Mouse (Mus musculus) stomach, postnatal 0 days (tissue): ENCODE measurements around the gene Cwc15. TPM values are rescaled to one million over a fixed set of nuclear protein-coding genes. Genes with fewer than 3 reads are reported as not detected.

Experiments
- ATAC-seq: fragments of 200-750 bp; cut with Nextera tagmentation; 2 replicates; pipeline ENCODE4 v1.8.0; 2017; ENCODE audit not compliant: low FRiP score, low TSS enrichment
- DNase-seq: peaks from one replicate; pipeline ENCODE4 v3.0.0-alpha.2; 2016; ENCODE audit warnings: low spot score
- H3K27ac ChIP-seq: fragments of 300-500 bp; sonication (generic); replicated peaks from 2 replicates; pipeline ENCODE4 v1.5.1; 2014; ENCODE audit warnings: mild to moderate bottlenecking, control low read depth
- H3K27me3 ChIP-seq: fragments of 300-500 bp; sonication (generic); 2 replicates; pipeline ENCODE4 v1.6.1; 2014; ENCODE audit warnings: low read length; ENCODE audit not compliant: control insufficient read depth, insufficient read depth
- H3K36me3 ChIP-seq: fragments of 300-500 bp; sonication (generic); 2 replicates; pipeline ENCODE4 v1.6.1; 2014; ENCODE audit warnings: low read length, mixed read lengths; ENCODE audit not compliant: control insufficient read depth, insufficient read depth
- H3K4me1 ChIP-seq: fragments of 300-500 bp; sonication (generic); replicated peaks from 2 replicates; pipeline ENCODE4 v1.6.1; 2014; ENCODE audit warnings: antibody characterized with exemption; ENCODE audit not compliant: control insufficient read depth, insufficient read depth
- H3K4me2 ChIP-seq: fragments of 300-500 bp; sonication (generic); replicated peaks from 2 replicates; pipeline ENCODE4 v1.6.1; 2014; ENCODE audit warnings: low read depth, mild to moderate bottlenecking, control low read depth, moderate library complexity
- H3K4me3 ChIP-seq: fragments of 300-500 bp; sonication (generic); 2 replicates; pipeline ENCODE4 v1.5.1; 2014; ENCODE audit warnings: low read depth, low read length, control low read depth
- H3K9ac ChIP-seq: fragments of 300-500 bp; sonication (generic); 2 replicates; pipeline ENCODE4 v1.6.1; 2014; ENCODE audit warnings: mild to moderate bottlenecking, low read length, control low read depth, mixed read lengths
- H3K9me3 ChIP-seq: fragments of 300-500 bp; sonication (generic); 2 replicates; pipeline ENCODE4 v1.6.1; 2016; ENCODE audit warnings: low read length; ENCODE audit not compliant: control insufficient read depth
- CTCF ChIP-seq: IDR thresholded peaks from 2 replicates; pipeline ENCODE4 v1.5.1; 2016; ENCODE audit warnings: antibody characterized with exemption, low read depth, mild to moderate bottlenecking, moderate library complexity
- EP300 ChIP-seq: optimal IDR thresholded peaks from 2 replicates; pipeline ENCODE3; 2016; ENCODE audit warnings: antibody characterized with exemption
- WGBS: fragments of 180-500 bp; shearing (Covaris S2); extraction: QIAGEN DNeasy Blood & Tissue Kit; methylation state at CpG from one replicate; pipeline ENCODE4 v1.1.7; 2014; 5-methylcytosine and 5-hydroxymethylcytosine counted together
- polyA plus RNA-seq: library from polyadenylated mRNA; unstranded; fragments of >200 nt; fragmentation: Nextera tagmentation; extraction: Ambion mirVana; gene quantifications from 2 replicates; pipeline ENCODE4 v1.2.1, GENCODE M21; 2015

The Cwc15 gene
- polyA plus RNA-seq, 1 experiment from 2014 or later: 120 TPM

DNA sequence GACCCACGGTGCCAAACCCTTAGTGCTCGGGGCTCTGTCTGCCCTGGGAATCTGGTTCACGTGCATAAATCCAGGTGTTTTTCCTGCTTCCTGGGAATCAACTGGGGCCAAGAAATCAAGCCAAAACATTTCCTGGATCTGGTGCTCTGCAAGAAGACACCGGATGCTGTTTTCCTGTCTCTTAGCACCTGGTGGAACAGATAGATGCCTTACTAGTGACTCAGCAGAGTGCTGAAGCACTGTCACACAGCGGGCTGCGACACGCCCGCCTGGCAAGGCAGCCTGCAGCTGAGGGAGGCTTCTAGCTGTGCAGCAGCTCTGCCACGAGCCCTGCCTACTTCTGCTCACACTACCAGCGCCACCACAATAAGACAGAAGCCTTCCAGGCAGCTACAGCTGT, 59.0 kb downstream of the Cwc15 start:
- 54% methylated on average over 10 of the region's 10 CpGs for WGBS
- H3K4me2 ChIP-seq: no peak overlapping the region
- no peak overlapping the region for H3K9ac ChIP-seq
- H3K36me3 ChIP-seq: peaks cover 21% of the 10 kb centered on the region; the same call in 1 of the 2 replicates
- no peaks in the 10 kb centered on the region for H3K4me1 ChIP-seq
- TF ChIP-seq CTCF (no peak), EP300 (no peak)
- H3K9me3 ChIP-seq: no peaks in the 10 kb centered on the region
- DNase-seq (no peak), ATAC-seq (peak; percentile 78)
- H3K27ac ChIP-seq: no peak overlapping the region
- H3K27me3 ChIP-seq: no peaks in the 10 kb centered on the region
- no peak overlapping the region for H3K4me3 ChIP-seq

DNA sequence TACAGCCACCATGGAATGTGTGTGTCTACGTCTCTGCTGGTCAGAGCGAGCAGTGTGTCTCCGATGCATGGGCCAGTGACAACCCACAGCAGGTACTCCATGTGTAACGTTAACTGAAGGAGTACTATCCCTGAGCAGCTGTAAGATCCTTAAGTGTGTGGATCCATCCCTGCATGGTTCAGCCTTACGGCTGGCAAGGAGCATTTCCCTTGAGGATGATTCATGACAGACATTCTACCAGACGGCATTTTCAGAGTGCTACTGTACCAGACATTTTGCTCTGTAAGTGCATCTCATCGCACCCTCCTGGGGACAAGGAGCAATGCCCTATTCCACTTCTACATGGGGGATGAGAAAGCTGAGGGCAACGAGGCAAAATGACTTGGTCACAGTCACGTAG, 59.6 kb downstream of the Cwc15 start:
- ATAC-seq: peak; percentile 17; the same call in 1 of the 2 replicates
- WGBS: 70% methylated on average over 9 of the region's 9 CpGs
- Histone ChIP-seq H3K4me1 (no peaks in the 10 kb centered on the region), H3K36me3 (peaks cover 19% of the 10 kb centered on the region; the same call in 1 of the 2 replicates), H3K9me3 (no peaks in the 10 kb centered on the region), H3K27ac (no peak overlapping the region), H3K4me2 (no peak overlapping the region), H3K9ac (no peak overlapping the region), H3K4me3 (no peak overlapping the region), H3K27me3 (no peaks in the 10 kb centered on the region)
- TF ChIP-seq CTCF (no peak), EP300 (no peak)
- no peak for DNase-seq

Other genes with a start within 250 kb of the Cwc15 start
- gene Sesn3, start 225.6 kb upstream of the Cwc15 start, polyA plus RNA-seq: 6.6 and 8.2 TPM in 2 replicates
- 80.8 and 90.1 TPM in 2 replicates for gene Endod1, start 119.1 kb upstream of the Cwc15 start, polyA plus RNA-seq
- 0.16 and 0.21 TPM in 2 replicates for gene Kdm4d, start 135 bp upstream of the Cwc15 start, polyA plus RNA-seq
- 7.3 and 7.7 TPM in 2 replicates for gene Amotl1, start 144.4 kb downstream of the Cwc15 start, polyA plus RNA-seq
- gene Piwil4, start 240.1 kb downstream of the Cwc15 start, polyA plus RNA-seq: 0.45 and 0.53 TPM in 2 replicates